Mouse (Mus musculus) stomach, embryonic 14.5 days (tissue): ENCODE results near the gene Tsfm. TPM values are rescaled to one million over a fixed set of nuclear protein-coding genes. Genes with fewer than 3 reads are reported as not detected.

Experiments
- ATAC-seq: fragments of 200-750 bp; cut with Nextera tagmentation; 2 replicates; pipeline ENCODE4 v1.8.0; 2017; ENCODE audit warnings: low read depth, moderate TSS enrichment; ENCODE audit not compliant: insufficient number of reproducible peaks, insufficient read depth, low FRiP score
- H3K27ac ChIP-seq: fragments of 300-500 bp; sonication (generic); 2 replicates; pipeline ENCODE4 v1.5.1; 2014; ENCODE audit warnings: mild to moderate bottlenecking, low read length, moderate library complexity, mixed read lengths
- H3K27me3 ChIP-seq: fragments of 300-500 bp; sonication (generic); 2 replicates; pipeline ENCODE4 v1.6.1; 2014; ENCODE audit warnings: low read length, control low read depth, mixed read lengths; ENCODE audit not compliant: control insufficient read depth, insufficient read depth
- H3K36me3 ChIP-seq: fragments of 300-500 bp; sonication (generic); 2 replicates; pipeline ENCODE4 v1.6.1; 2014; ENCODE audit warnings: mild to moderate bottlenecking, control low read depth, low read length, moderate library complexity, mixed read lengths; ENCODE audit not compliant: control insufficient read depth, insufficient read depth
- H3K4me1 ChIP-seq: fragments of 300-500 bp; sonication (generic); 2 replicates; pipeline ENCODE4 v1.6.1; 2014; ENCODE audit warnings: low read length, control low read depth, mixed read lengths; ENCODE audit not compliant: control insufficient read depth, insufficient read depth
- H3K4me2 ChIP-seq: fragments of 300-500 bp; sonication (generic); replicated peaks from 2 replicates; pipeline ENCODE4 v1.6.1; 2014; ENCODE audit warnings: low read depth, low read length, control low read depth
- H3K4me3 ChIP-seq: fragments of 300-500 bp; sonication (generic); 2 replicates; pipeline ENCODE4 v1.5.1; 2014; ENCODE audit warnings: low read depth, low read length, control low read depth
- H3K9ac ChIP-seq: fragments of 300-500 bp; sonication (generic); replicated peaks from 2 replicates; pipeline ENCODE4 v1.6.1; 2014; ENCODE audit warnings: low read depth, mild to moderate bottlenecking, control low read depth, low read length, moderate library complexity, mixed read lengths
- H3K9me3 ChIP-seq: fragments of 300-500 bp; sonication (generic); 2 replicates; pipeline ENCODE4 v1.6.1; 2016; ENCODE audit warnings: low read depth, low read length, control low read depth; ENCODE audit not compliant: control insufficient read depth
- WGBS: fragments of 180-500 bp; shearing (Covaris S2); extraction: QIAGEN DNeasy Blood & Tissue Kit; methylation state at CpG from one replicate; pipeline ENCODE4 v1.1.7; 2014; 5-methylcytosine and 5-hydroxymethylcytosine counted together
- polyA plus RNA-seq: library from polyadenylated mRNA; unstranded; fragments of >200 nt; fragmentation: Nextera tagmentation; extraction: Ambion mirVana; gene quantifications from 2 replicates; pipeline ENCODE4 v1.2.1, GENCODE M21; 2014

Tsfm gene
- polyA plus RNA-seq, 1 experiment from 2014 or later = 83.7 TPM

- Histone ChIP-seq H3K4me1 (0 out of 2 replicates have a peak, but pooled peaks cover 3% of the 10 kb centered on the region), H3K4me2 (no peak overlapping the region), H3K9me3 (no peaks in the 10 kb centered on the region), H3K4me3 (no peak overlapping the region), H3K9ac (no peak overlapping the region), H3K36me3 (peaks cover 6% of the 10 kb centered on the region), H3K27me3 (no peaks in the 10 kb centered on the region), H3K27ac (no peak overlapping the region)
- WGBS = 83% methylated on average over 7 of the region's 7 CpGs
- no peak for ATAC-seq
These were observed 26.8 kb downstream of the Tsfm start for GRCm38 (mm10) chr10:127003806-127004205.

- no peak overlapping the region for H3K4me3 ChIP-seq
- no peak overlapping the region for H3K9ac ChIP-seq
- 0 out of 2 replicates have a peak, but pooled peaks cover 3% of the 10 kb centered on the region for H3K4me1 ChIP-seq
- no peaks in the 10 kb centered on the region for H3K9me3 ChIP-seq
- no peak overlapping the region for H3K4me2 ChIP-seq
- no peaks in the 10 kb centered on the region for H3K27me3 ChIP-seq
- no peak for ATAC-seq
- peaks cover 11% of the 10 kb centered on the region for H3K36me3 ChIP-seq
- no peak overlapping the region for H3K27ac ChIP-seq
- 89% methylated on average over 8 of the region's 8 CpGs for WGBS
These were observed 27.3 kb downstream of the Tsfm start for GRCm38 (mm10) chr10:127003334-127003733.

GRCm38 (mm10) chr10:127002765-127003164 lies 27.9 kb downstream of the Tsfm start:
- WGBS = 85% methylated on average over 5 of the region's 5 CpGs
- Histone ChIP-seq H3K4me1 (0 out of 2 replicates have a peak, but pooled peaks cover 3% of the 10 kb centered on the region), H3K27ac (no peak overlapping the region), H3K9ac (no peak overlapping the region), H3K36me3 (peaks cover 16% of the 10 kb centered on the region), H3K9me3 (no peaks in the 10 kb centered on the region), H3K4me3 (no peak overlapping the region), H3K27me3 (no peaks in the 10 kb centered on the region), H3K4me2 (no peak overlapping the region)
- ATAC-seq = no peak

- no peak overlapping the region for H3K27ac ChIP-seq
- H3K36me3 ChIP-seq = peaks cover 23% of the 10 kb centered on the region
- 88% methylated on average over 1 of the region's 1 CpGs for WGBS
- no peaks in the 10 kb centered on the region for H3K9me3 ChIP-seq
- H3K4me2 ChIP-seq = no peak overlapping the region
- no peak overlapping the region for H3K4me3 ChIP-seq
- H3K9ac ChIP-seq = no peak overlapping the region
- 0 out of 2 replicates have a peak, but pooled peaks cover 3% of the 10 kb centered on the region for H3K4me1 ChIP-seq
- ATAC-seq = no peak
- no peaks in the 10 kb centered on the region for H3K27me3 ChIP-seq
These were observed 28.6 kb downstream of the Tsfm start for GRCm38 (mm10) chr10:127002056-127002455.

GRCm38 (mm10) chr10:127001297-127001696 lies 29.3 kb downstream of the Tsfm start:
- Histone ChIP-seq H3K4me3 (no peak overlapping the region), H3K9ac (no peak overlapping the region), H3K4me1 (0 out of 2 replicates have a peak, but pooled peaks cover 3% of the 10 kb centered on the region), H3K27ac (no peak overlapping the region), H3K36me3 (peaks cover 23% of the 10 kb centered on the region), H3K27me3 (no peaks in the 10 kb centered on the region), H3K4me2 (no peak overlapping the region), H3K9me3 (no peaks in the 10 kb centered on the region)
- WGBS = 76% methylated on average over 9 of the region's 9 CpGs
- ATAC-seq = no peak

- no peak for ATAC-seq
- peaks cover 29% of the 10 kb centered on the region for H3K36me3 ChIP-seq
- no peaks in the 10 kb centered on the region for H3K9me3 ChIP-seq
- H3K4me1 ChIP-seq = 0 out of 2 replicates have a peak, but pooled peaks cover 3% of the 10 kb centered on the region
- H3K4me3 ChIP-seq = no peak within 1 kb of the TSS
- H3K27ac ChIP-seq = no peak within 1 kb of the TSS
- no peaks in the 10 kb centered on the region for H3K27me3 ChIP-seq
- H3K9ac ChIP-seq = no peak within 1 kb of the TSS
- H3K4me2 ChIP-seq = no peak within 1 kb of the TSS
- 89% methylated on average over 5 of the region's 5 CpGs for WGBS
These were observed 30.1 kb downstream of the Tsfm start, which contains the start of gene Avil for GRCm38 (mm10) chr10:127000529-127000928. Gene Avil, plus strand, starts transcription at chr10:127000709.

GRCm38 (mm10) chr10:126997340-126998113 lies 33.1 kb downstream of the Tsfm start:
- H3K27ac ChIP-seq = no peak overlapping the region
- no peaks in the 10 kb centered on the region for H3K9me3 ChIP-seq
- no peak overlapping the region for H3K9ac ChIP-seq
- H3K4me2 ChIP-seq = no peak overlapping the region
- H3K36me3 ChIP-seq = peaks cover 59% of the 10 kb centered on the region
- 62% methylated on average over 13 of the region's 13 CpGs for WGBS
- ATAC-seq = no peak
- 0 out of 2 replicates have a peak, but pooled peaks cover 3% of the 10 kb centered on the region for H3K4me1 ChIP-seq
- H3K27me3 ChIP-seq = no peaks in the 10 kb centered on the region
- H3K4me3 ChIP-seq = no peak overlapping the region

- no peak overlapping the region for H3K4me3 ChIP-seq
- H3K27ac ChIP-seq = no peak overlapping the region
- WGBS = 80% methylated on average over 3 of the region's 3 CpGs
- no peak overlapping the region for H3K4me2 ChIP-seq
- H3K36me3 ChIP-seq = peaks cover 65% of the 10 kb centered on the region
- peaks cover 6% of the 10 kb centered on the region for H3K4me1 ChIP-seq
- no peak overlapping the region for H3K9ac ChIP-seq
- ATAC-seq = no peak
- no peaks in the 10 kb centered on the region for H3K27me3 ChIP-seq
- no peaks in the 10 kb centered on the region for H3K9me3 ChIP-seq
These were observed 37.0 kb downstream of the Tsfm start for GRCm38 (mm10) chr10:126993621-126994020.
